Mouse (Mus musculus): ENCODE measurements around the gene Slc29a1. TPM values are rescaled to one million over a fixed set of nuclear protein-coding genes. Genes with fewer than 3 reads are reported as not detected.

Gene Slc29a1
- polyA plus RNA-seq, 1 experiment = 43.6 TPM

DNA sequence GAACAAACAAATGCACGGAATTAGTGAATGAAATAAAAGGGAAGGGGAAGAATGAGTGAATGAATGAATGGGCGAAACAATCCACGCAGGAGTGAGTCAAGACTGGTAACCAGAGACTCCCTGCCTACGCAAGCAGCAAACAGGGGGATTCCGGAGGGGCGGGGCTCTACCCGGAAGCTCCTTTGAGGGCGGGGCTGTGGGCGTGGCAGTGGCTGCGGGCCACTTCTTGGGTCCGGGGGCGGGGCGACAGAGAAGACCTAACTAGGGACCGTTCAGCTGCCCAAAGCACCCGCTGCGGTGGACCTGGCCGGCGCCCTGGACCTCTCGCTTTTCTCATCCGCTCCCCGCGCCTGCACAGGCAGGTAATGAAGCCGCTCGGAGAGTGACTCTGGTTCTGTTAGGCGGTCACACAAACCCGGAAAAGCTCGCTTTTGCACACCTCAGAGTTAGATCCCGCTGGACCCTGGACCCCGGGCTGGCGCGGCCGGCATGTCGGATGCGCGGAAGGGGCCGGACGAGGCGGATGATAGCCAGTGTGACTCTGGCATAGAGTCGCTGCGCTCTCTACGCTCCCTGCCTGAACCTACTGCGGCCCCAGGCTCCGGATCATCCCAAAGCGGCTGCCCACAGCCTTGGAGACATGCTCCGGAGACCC is 43.8 kb downstream of the Slc29a1 start, which contains the start of gene Nfkbie:
Gene Nfkbie, plus strand, starts transcription at position 252 of the 655 bp plus-strand sequence.
- peak; percentile 96 for DNase-seq (ENCODE audit: low read depth)
- no peak for TF ChIP-seq CTCF (IDR thresholded peaks at IDR 0.05; ENCODE audit: borderline replicate concordance, extremely low read depth, insufficient read depth, insufficient read length)
- TF ChIP-seq POLR2A (IDR thresholded peaks at IDR 0.05; ENCODE audit: borderline replicate concordance, extremely low read depth, insufficient read depth, insufficient read length, poor library complexity, severe bottlenecking) = peak; percentile 29; the same call in 1 of the 2 replicates

DNA sequence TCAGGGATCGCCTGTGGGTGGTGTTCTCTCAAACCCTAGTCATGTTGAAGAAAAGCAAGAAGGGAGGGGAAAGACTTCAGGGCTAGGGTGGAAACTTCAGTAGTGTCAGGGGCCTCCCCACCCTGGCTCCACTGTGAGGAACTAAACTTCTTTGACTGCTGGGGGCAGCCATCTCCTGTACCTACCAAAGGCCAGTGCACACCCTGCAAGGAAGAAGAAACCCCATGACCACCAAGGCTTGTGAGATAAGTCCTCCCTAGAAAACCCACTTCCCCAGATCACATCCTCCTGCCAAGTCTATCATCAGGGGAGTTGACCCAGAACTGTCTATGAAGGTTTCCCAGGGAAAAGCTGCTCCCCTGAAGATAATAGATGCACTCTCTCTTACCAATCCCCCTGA is 45.0 kb downstream of the Slc29a1 start:
- TF ChIP-seq CTCF (IDR thresholded peaks at IDR 0.05; ENCODE audit: borderline replicate concordance, extremely low read depth, insufficient read depth, insufficient read length) (no peak), POLR2A (IDR thresholded peaks at IDR 0.05; ENCODE audit: borderline replicate concordance, extremely low read depth, insufficient read depth, insufficient read length, poor library complexity, severe bottlenecking) (no peak)
- DNase-seq (ENCODE audit: low read depth) = no peak

DNA sequence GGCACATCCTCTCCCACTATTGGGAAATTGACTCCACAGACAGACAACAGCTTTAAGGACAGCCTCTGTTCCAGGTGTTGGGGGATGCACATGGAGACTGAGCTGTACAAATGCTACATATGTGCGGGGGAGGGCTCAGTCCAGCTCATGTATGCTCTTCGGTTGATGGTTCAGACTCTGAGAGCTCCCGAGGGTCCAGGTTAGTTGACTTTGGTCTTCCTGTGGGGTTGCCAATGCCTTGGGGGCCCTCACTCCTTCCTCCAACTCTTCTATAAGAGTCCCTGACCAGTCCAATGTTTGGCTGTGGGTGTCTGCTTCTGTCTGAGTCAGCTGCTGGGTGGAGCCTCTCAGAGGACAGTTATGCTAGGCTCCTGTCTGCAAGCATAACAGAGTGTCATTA is 46.3 kb downstream of the Slc29a1 start:
- TF ChIP-seq POLR2A (IDR thresholded peaks at IDR 0.05; ENCODE audit: borderline replicate concordance, extremely low read depth, insufficient read depth, insufficient read length, poor library complexity, severe bottlenecking) (no peak), CTCF (IDR thresholded peaks at IDR 0.05; ENCODE audit: borderline replicate concordance, extremely low read depth, insufficient read depth, insufficient read length) (no peak)
- no peak for DNase-seq (ENCODE audit: low read depth)

DNA sequence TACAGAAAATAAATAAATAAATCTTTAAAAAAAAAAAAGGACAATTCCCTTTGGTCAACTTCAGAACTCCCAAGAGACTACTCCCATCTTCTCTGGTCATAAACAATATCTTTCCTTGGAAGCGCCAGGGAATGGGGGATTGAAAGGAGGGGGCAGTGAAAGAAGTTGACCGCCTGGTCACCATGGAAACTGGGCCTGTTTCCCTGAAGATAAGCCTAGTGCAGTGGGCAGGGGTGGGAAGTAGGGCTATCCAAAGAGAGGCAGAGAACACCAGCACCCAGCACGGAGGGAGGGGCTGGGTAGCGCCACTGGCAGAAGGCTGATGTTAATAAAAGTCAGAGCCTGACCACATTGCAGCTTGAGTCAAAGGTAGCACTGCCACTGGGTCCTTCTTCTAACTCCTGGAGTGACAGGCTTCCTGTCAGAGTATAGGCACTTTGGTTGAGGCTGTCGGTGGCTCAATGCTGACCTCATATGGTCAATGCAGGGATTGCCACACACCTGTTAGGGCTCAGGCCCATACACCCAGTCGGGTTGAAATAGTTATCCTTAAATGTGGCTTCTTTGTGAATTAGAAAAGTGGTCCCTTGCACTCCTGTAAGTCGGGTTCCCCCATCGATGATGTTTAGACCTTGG is 47.5 kb downstream of the Slc29a1 start:
- TF ChIP-seq CTCF (IDR thresholded peaks at IDR 0.05; ENCODE audit: borderline replicate concordance, extremely low read depth, insufficient read depth, insufficient read length) = peak; percentile 93
- no peak for TF ChIP-seq POLR2A (IDR thresholded peaks at IDR 0.05; ENCODE audit: borderline replicate concordance, extremely low read depth, insufficient read depth, insufficient read length, poor library complexity, severe bottlenecking)
- peak; percentile 84 for DNase-seq (ENCODE audit: low read depth)

DNA sequence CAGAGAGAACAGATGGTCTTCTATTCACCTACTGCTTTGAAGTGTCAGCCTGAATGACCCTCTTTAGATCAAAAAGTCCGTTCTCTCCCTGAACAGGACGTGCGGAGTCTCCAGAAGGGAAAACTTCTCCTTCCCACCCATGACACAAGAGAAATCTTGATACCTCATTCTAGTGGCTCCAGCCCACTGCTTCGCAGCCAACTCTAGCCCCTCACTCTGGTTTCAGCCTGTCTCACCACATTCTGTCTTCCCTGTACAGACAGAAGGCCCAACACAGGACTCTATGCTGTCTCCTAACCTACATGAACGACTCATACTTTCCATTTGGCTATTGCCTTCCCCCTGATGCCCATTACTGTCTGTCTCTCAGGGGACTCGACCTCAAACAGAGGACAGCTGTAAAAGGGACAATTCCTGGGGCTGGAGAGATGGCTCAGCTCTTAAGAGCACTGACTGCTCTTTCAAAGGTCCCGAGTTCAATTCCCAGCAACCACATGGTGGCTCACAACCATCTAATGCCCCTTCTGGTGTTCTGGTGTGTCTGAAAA is 48.1 kb downstream of the Slc29a1 start:
- TF ChIP-seq CTCF (IDR thresholded peaks at IDR 0.05; ENCODE audit: borderline replicate concordance, extremely low read depth, insufficient read depth, insufficient read length) (no peak), POLR2A (IDR thresholded peaks at IDR 0.05; ENCODE audit: borderline replicate concordance, extremely low read depth, insufficient read depth, insufficient read length, poor library complexity, severe bottlenecking) (no peak)

DNA sequence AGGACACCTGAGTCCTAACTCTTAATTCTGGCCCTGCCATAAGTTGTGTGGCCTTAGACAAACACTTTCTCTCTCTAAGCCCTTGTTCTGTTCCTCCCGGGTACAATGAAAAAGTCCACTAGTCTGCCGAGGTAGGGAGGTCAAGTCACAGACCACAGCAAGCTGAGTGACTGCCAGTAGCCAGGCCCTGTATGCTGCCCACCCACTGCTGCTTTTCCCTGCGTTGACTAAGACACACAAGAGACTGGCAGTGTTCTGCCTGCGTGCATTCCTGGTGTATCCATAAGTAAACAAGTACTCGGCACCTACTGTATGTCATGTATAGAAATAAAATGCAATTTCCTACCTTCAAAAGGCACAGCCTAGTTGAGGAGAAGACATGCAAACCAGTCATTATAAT is 49.2 kb downstream of the Slc29a1 start:
- no peak for DNase-seq (ENCODE audit: low read depth)
- TF ChIP-seq POLR2A (IDR thresholded peaks at IDR 0.05; ENCODE audit: borderline replicate concordance, extremely low read depth, insufficient read depth, insufficient read length, poor library complexity, severe bottlenecking) (no peak), CTCF (IDR thresholded peaks at IDR 0.05; ENCODE audit: borderline replicate concordance, extremely low read depth, insufficient read depth, insufficient read length) (no peak)

More for the DNA sequence above, 48.1 kb downstream of the Slc29a1 start:
- DNase-seq (ENCODE audit: low read depth) = no peak

DNA sequence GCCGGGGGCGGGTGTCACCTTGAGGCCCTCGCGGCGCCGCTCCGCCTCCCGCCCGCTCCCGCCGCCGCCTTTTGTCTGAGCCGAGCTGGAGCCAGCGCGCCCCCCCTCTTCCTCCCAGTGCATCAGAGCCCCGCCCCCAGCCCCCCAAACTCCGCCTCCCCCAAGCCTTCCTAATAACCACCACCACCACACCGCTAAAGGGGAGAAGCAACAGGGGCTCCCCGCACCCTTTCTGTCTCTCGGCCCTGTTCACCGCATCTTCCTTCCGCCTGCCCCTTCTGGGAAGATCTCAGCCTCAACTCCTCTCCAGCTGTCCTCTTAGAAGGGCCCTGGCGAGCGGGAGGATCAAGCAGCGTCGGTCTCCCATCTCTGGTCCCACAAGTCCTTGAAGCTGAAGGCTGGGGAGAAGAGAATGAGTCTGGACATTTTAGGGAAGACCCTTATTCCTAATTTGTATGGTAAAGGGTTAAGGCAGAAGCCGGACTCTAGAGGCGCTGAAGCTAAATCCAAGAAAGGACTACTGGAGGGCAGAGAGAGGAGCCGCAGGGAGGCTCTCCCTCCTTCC is 49.7 kb downstream of the Slc29a1 start, which contains the start of gene Tmem151b:
Gene Tmem151b, minus strand, starts transcription at position 61 of the 565 bp plus-strand sequence.
- peak; percentile 77 for TF ChIP-seq POLR2A (IDR thresholded peaks at IDR 0.05; ENCODE audit: borderline replicate concordance, extremely low read depth, insufficient read depth, insufficient read length, poor library complexity, severe bottlenecking)
- no peak for TF ChIP-seq CTCF (IDR thresholded peaks at IDR 0.05; ENCODE audit: borderline replicate concordance, extremely low read depth, insufficient read depth, insufficient read length)
- DNase-seq (ENCODE audit: low read depth) = peak; percentile 92

DNA sequence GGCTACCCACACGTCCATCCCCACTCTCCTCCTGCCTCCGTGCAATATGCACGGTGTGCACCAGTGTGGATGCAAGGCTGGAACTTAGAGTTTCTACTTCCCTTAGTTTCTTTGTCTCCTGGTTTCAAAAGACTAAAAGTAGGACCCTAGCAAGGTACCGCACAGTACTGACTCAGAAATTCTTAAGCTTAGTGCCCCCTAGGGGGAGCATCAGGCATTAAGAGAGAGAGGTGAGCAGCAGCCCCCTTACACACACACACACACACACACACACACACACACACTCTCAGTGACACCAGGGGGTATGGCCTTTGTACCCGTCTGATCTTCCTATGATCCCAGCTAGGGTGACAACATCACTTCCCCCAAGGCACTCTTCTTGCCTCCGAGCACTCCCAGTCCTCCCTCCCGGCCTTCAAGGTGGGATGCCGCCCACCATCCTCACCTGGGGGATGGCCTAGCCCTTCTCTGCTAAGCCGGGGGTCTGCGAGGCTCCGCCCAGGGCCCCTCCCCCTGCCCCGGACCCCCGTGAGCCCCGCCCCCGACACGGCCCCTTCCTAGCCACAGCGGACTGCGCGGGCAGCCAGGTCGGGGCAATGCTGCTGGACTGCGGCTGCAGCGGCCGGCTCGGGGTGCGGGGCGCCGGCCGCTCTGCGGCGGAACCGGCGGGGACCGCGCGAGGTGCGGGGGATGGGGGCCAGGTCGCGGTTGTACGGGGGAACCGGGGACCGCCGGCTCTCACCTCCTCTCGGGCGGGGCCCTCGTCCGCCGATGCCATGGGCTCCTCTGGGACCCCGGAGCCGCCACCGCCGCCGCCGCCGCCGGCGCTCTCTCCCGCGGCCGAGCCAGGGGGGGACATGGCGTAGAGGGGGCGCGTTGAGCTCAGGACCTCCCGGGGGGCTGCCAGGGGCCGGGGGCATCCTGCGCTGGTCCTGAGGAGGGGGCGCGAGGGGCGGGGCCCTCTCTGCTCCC is 50.6 kb downstream of the Slc29a1 start:
- DNase-seq (ENCODE audit: low read depth) = peak; percentile 90
- TF ChIP-seq CTCF (IDR thresholded peaks at IDR 0.05; ENCODE audit: borderline replicate concordance, extremely low read depth, insufficient read depth, insufficient read length) = peak; percentile 43; the same call in 1 of the 2 replicates
- TF ChIP-seq POLR2A (IDR thresholded peaks at IDR 0.05; ENCODE audit: borderline replicate concordance, extremely low read depth, insufficient read depth, insufficient read length, poor library complexity, severe bottlenecking) = peak; percentile 59

DNA sequence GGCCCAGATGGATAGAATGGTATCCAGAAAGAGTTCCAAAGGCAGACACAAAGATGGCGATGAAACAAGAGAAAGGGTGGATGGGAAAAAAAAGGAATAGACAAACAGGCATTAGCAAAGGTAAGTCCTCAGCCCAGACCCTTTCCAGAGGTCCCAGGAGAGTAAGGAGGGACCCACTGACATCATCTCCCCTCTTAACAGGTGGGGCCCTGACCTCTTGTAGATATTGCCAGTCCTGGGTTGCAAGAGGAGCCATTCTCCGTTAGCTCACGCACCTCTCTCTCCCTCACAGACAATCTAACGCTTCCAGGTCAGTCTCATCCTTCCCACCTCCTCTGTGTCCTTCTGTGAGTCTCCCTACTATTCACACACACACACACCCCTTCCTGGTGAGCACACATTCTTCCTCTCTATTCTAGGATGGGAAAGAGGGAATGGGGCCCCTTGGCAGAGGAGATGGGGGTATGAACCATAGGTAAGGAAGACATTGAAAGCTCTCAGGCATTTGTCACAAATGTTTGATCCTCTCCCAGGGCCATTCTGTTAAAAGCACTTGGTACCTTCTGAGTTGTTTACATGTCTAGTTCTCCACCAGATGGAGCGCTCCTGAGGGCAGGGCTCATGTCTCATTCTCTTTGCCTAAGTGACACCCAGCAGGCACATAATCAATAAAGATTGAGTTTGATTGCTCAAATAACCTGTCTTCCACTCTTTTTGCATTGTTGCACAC is 51.8 kb downstream of the Slc29a1 start:
- TF ChIP-seq POLR2A (IDR thresholded peaks at IDR 0.05; ENCODE audit: borderline replicate concordance, extremely low read depth, insufficient read depth, insufficient read length, poor library complexity, severe bottlenecking) = no peak
- DNase-seq (ENCODE audit: low read depth) = no peak

DNA sequence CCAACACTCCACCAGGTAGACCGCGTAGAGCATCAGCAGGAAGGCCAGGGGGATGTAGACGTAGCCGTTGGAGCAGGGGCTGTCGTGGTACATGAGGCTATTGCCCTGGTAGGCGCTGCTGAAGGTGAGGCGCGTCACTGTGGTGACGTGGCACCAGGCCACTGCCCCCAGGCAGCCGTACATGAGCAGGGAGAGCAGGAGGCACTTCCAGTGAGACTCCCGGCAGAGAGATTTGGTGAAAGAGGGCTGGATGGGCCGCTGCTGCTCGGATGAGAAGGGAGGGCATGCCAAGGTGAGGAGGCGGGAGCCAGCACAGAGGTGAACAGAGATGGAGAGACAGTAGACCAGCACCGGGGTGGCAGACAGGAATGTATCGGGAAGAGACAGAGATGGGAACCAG is 52.5 kb downstream of the Slc29a1 start:
- TF ChIP-seq CTCF (IDR thresholded peaks at IDR 0.05; ENCODE audit: borderline replicate concordance, extremely low read depth, insufficient read depth, insufficient read length) (no peak), POLR2A (IDR thresholded peaks at IDR 0.05; ENCODE audit: borderline replicate concordance, extremely low read depth, insufficient read depth, insufficient read length, poor library complexity, severe bottlenecking) (no peak)
- no peak for DNase-seq (ENCODE audit: low read depth)
